Mouse (Mus musculus) T-helper 2 cell (primary cell): ENCODE measurements at regions not wholly inside any gene's neighbourhood (a gene's known extent, or its start where the extent isn't known, plus 50 kb on each side); places are given as distances from the start of the nearest gene placed in this dataset.

ENCODE experiments used
- in situ Hi-C: fragments of 300-600 bp; cut with MboI, MseI; formaldehyde crosslinking; loops from one replicate; pipeline ENCODE4 v1.15.1; 2025; ENCODE audit warnings: high pct_unique_total_duplicates

- in situ Hi-C loops: no loop called here
Observed at GRCm38 (mm10) chr4:148723208-148723607, 80.1 kb downstream of the Gm572 start.

- in situ Hi-C loops: no loop called here
Observed at GRCm38 (mm10) chr4:148723934-148724719, 80.1 kb upstream of the Casz1 start.

- in situ Hi-C loops: no loop called here
Observed at GRCm38 (mm10) chr4:148728800-148729199, 75.4 kb upstream of the Casz1 start.

GRCm38 (mm10) chr4:148731586-148731985 is 72.6 kb upstream of the Casz1 start:
- in situ Hi-C loops: no loop called here

GRCm38 (mm10) chr4:148734061-148734460 is 70.2 kb upstream of the Casz1 start:
- in situ Hi-C loops: no loop called here

- in situ Hi-C loops: no loop called here
Observed at GRCm38 (mm10) chr4:148734547-148734946, 69.7 kb upstream of the Casz1 start.

GRCm38 (mm10) chr4:148738601-148739530 is 65.4 kb upstream of the Casz1 start:
- in situ Hi-C loops: no loop called here

GRCm38 (mm10) chr4:148742549-148743413 is 61.4 kb upstream of the Casz1 start:
- in situ Hi-C loops: loop anchor here (10.0 kb wide), 1 partner anchor 332 kb away; no protein-coding TSS in a partner anchor

GRCm38 (mm10) chr4:148743414-148743844 is 60.8 kb upstream of the Casz1 start:
- in situ Hi-C loops: loop anchor here (10.0 kb wide), 1 partner anchor 331 kb away; no protein-coding TSS in a partner anchor

- in situ Hi-C loops: loop anchor here (10.0 kb wide), 1 partner anchor 331 kb away; no protein-coding TSS in a partner anchor
Observed at GRCm38 (mm10) chr4:148744053-148744452, 60.2 kb upstream of the Casz1 start.

GRCm38 (mm10) chr4:148746460-148747314 is 57.5 kb upstream of the Casz1 start:
- in situ Hi-C loops: loop anchor here (10.0 kb wide), 1 partner anchor 328 kb away; no protein-coding TSS in a partner anchor

GRCm38 (mm10) chr4:148747315-148747644 is 56.9 kb upstream of the Casz1 start:
- in situ Hi-C loops: loop anchor here (10.0 kb wide), 1 partner anchor 328 kb away; no protein-coding TSS in a partner anchor

GRCm38 (mm10) chr4:148750030-148750429 is 54.2 kb upstream of the Casz1 start:
- in situ Hi-C loops: no loop called here

GRCm38 (mm10) chr4:148751591-148751990 is 52.6 kb upstream of the Casz1 start:
- in situ Hi-C loops: no loop called here

- in situ Hi-C loops: no loop called here
Observed at GRCm38 (mm10) chr4:148752360-148753093, 51.7 kb upstream of the Casz1 start.

- in situ Hi-C loops: no loop called here
Observed at GRCm38 (mm10) chr4:148753143-148753798, 51.0 kb upstream of the Casz1 start.

GRCm38 (mm10) chr4:148753849-148754248 is 50.4 kb upstream of the Casz1 start:
- in situ Hi-C loops: no loop called here
